Mouse (Mus musculus) testis, adult 2 months (tissue): ENCODE measurements around the gene Ctnnd2. TPM values are rescaled to one million over a fixed set of nuclear protein-coding genes. Genes with fewer than 3 reads are reported as not detected.

Experiments used
- H3K27ac ChIP-seq: fragments of 200-500 bp; 2 replicates; pipeline ENCODE4 v1.5.1; 2012; ENCODE audit warnings: low read depth, low read length; ENCODE audit not compliant: control insufficient read depth, insufficient read depth
- H3K27me3 ChIP-seq: fragments of 200-500 bp; 2 replicates; pipeline ENCODE4 v1.6.1; 2012; ENCODE audit warnings: mild to moderate bottlenecking, low read length, moderate library complexity; ENCODE audit not compliant: control insufficient read depth, insufficient read depth
- H3K36me3 ChIP-seq: fragments of 200-500 bp; 2 replicates; pipeline ENCODE4 v1.6.1; 2012; ENCODE audit warnings: mild to moderate bottlenecking, low read length; ENCODE audit not compliant: control insufficient read depth, insufficient read depth
- H3K4me1 ChIP-seq: fragments of 200-500 bp; 2 replicates; pipeline ENCODE4 v1.6.1; 2012; ENCODE audit warnings: low read length; ENCODE audit not compliant: control insufficient read depth, insufficient read depth
- H3K4me3 ChIP-seq: fragments of 200-500 bp; 2 replicates; pipeline ENCODE4 v1.5.1; 2012; ENCODE audit warnings: low read depth, mild to moderate bottlenecking, low read length, moderate library complexity, mixed read lengths; ENCODE audit not compliant: control insufficient read depth
- CTCF ChIP-seq: fragments of 200-500 bp; IDR thresholded peaks from 2 replicates; pipeline ENCODE4 v1.5.1; 2012; ENCODE audit warnings: low read depth, mild to moderate bottlenecking, inconsistent platforms, low read length, moderate library complexity; ENCODE audit not compliant: control insufficient read depth, insufficient read depth, insufficient replicate concordance
- POLR2A ChIP-seq: fragments of 200-500 bp; IDR thresholded peaks from 2 replicates; pipeline ENCODE4 v1.6.1; 2012; ENCODE audit warnings: low read depth, mild to moderate bottlenecking, inconsistent platforms, low read length, moderate library complexity; ENCODE audit not compliant: control insufficient read depth
- polyA plus RNA-seq: library from polyadenylated mRNA; depleted of rRNA; stranded (reverse); fragments of >200 nt; gene quantifications from 2 replicates; pipeline ENCODE4 v1.2.3, GENCODE M21; 2012

The Ctnnd2 gene
- polyA plus RNA-seq, 1 experiment = 3.8 TPM

DNA sequence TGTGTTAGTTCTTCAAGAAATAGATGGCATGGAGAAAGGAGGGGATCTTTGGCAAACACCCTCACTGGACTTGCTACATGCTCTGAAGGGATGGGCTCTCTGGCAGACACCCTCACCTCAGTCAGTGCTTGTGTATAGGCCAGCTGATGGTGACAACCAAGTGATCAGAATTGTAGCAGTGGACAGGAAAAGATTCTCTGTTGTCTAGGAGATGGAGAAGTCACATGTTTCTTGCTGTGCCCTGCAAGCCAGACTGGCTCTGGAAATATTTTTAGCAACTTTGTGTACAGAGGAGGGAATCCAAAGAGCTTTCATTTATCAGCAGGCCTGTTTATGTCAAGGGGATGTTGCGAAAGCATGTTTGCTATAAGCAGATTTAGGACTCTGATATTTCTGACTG lies 27.4 kb downstream of the Ctnnd2 start:
- no peaks in the 10 kb centered on the region for H3K4me1 ChIP-seq
- no peaks in the 10 kb centered on the region for H3K27me3 ChIP-seq
- H3K4me3 ChIP-seq = no peak overlapping the region
- H3K36me3 ChIP-seq = no peaks in the 10 kb centered on the region
- TF ChIP-seq CTCF (no peak), POLR2A (no peak)
- no peak overlapping the region for H3K27ac ChIP-seq

DNA sequence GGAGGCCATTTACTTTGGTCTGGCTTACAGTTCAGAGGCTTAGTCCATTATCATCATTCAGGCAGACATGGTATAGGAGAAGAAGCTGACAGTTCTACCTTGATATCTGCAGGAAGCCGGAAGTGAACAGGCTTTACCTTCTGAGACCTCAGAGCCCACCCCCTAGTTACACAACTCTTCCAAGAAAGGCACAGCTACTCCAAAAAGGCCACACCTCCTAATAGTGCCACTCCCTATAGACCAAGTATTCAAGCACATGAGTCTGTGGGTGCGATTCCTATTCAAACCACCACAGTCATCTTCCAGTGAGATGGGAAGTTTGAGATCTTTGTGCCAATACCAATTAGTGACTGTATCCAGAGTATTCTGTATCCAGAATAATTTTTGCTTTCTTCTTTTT lies 28.8 kb downstream of the Ctnnd2 start:
- H3K4me1 ChIP-seq = no peaks in the 10 kb centered on the region
- TF ChIP-seq CTCF (no peak), POLR2A (no peak)
- H3K36me3 ChIP-seq = no peaks in the 10 kb centered on the region
- H3K4me3 ChIP-seq = no peak overlapping the region
- no peaks in the 10 kb centered on the region for H3K27me3 ChIP-seq
- H3K27ac ChIP-seq = no peak overlapping the region

DNA sequence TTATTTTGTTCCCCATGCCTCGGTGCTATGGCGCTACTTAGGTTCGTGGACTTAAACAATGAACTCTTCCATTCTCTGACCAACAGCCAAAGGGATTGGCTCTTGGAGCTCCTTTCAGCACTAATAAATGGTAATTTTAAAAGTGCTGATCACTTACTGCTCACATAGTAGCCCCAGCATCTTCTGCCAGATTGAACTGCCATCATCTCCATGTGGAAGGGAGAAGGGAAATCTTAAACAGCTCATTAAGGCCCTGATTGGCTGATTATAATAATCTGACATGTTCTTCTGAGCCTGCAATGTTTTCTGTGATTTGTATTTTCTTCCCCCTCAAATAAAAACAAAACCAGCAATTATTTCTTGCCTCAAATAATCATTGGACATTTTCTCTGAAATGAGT lies 29.2 kb downstream of the Ctnnd2 start:
- no peaks in the 10 kb centered on the region for H3K36me3 ChIP-seq
- no peaks in the 10 kb centered on the region for H3K4me1 ChIP-seq
- H3K27ac ChIP-seq = no peak overlapping the region
- H3K4me3 ChIP-seq = no peak overlapping the region
- no peak for TF ChIP-seq POLR2A
- no peak for TF ChIP-seq CTCF
- no peaks in the 10 kb centered on the region for H3K27me3 ChIP-seq

DNA sequence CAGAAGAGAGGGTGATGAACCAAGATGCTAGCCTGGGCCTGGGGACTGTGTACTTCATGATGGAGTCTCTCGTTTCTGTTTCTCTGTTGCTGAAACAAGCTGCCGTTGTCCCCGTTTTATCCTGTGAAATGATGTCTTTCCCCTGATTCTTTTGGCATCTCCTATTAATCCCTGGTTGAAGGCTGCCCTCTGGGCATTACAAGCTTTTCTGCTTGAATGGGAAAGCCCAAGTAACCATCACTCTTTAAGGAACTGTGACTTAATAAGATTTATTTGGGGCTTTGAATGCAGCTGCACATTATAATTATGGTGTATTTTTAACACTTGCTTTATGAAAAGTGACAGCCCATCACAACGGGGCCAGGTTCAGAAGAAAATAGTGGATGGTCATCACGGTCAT lies 40.4 kb downstream of the Ctnnd2 start:
- H3K4me3 ChIP-seq = no peak overlapping the region
- TF ChIP-seq POLR2A (no peak), CTCF (no peak)

DNA sequence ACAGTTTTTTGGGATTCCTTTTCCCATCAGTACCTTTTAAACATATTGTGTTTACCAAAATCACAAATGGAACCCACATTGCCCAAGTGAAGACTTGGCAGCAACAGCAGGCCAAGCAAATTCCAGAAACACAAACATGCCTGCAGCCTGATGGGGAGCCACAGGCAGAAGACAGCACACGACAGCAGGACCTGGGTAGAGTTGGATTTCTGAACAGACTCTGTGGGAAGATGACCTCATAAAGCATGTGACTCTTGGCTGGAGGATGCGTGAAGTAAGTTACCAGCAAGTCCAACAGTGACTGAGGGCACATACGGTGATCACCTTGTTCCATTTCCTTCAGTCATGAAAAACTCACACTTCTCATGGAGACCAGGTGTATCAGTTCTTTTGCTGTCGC lies 43.5 kb downstream of the Ctnnd2 start:
- no peak overlapping the region for H3K27ac ChIP-seq
- H3K36me3 ChIP-seq = no peaks in the 10 kb centered on the region
- H3K4me1 ChIP-seq = no peaks in the 10 kb centered on the region
- no peaks in the 10 kb centered on the region for H3K27me3 ChIP-seq
- TF ChIP-seq CTCF = no peak
- H3K4me3 ChIP-seq = no peak overlapping the region

More for the DNA sequence above, 40.4 kb downstream of the Ctnnd2 start:
- no peaks in the 10 kb centered on the region for H3K27me3 ChIP-seq
- H3K4me1 ChIP-seq = no peaks in the 10 kb centered on the region
- no peaks in the 10 kb centered on the region for H3K36me3 ChIP-seq
- no peak overlapping the region for H3K27ac ChIP-seq

DNA sequence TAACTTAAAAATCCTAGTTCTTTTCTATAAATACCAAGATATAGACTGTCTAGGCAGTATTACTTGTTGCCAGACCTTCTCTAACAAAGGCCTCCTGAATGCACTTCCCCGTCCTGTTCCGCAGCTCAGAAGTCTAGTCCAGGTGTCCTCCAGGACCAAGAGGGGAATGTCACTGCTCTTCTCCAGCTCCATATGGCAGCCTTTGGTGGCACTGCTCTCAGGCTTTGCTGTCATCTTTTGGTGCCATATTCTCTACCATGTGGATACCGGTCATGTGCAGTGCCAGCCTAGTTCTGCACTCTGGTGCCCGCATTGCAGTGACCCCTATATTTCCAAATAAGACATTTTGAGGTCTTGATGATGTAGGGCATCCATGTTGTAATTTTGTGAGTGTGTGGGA lies 56.7 kb downstream of the Ctnnd2 start:
- H3K4me1 ChIP-seq = no peaks in the 10 kb centered on the region
- no peak overlapping the region for H3K4me3 ChIP-seq
- no peaks in the 10 kb centered on the region for H3K36me3 ChIP-seq
- no peak overlapping the region for H3K27ac ChIP-seq
- no peaks in the 10 kb centered on the region for H3K27me3 ChIP-seq
- TF ChIP-seq POLR2A (no peak), CTCF (no peak)

DNA sequence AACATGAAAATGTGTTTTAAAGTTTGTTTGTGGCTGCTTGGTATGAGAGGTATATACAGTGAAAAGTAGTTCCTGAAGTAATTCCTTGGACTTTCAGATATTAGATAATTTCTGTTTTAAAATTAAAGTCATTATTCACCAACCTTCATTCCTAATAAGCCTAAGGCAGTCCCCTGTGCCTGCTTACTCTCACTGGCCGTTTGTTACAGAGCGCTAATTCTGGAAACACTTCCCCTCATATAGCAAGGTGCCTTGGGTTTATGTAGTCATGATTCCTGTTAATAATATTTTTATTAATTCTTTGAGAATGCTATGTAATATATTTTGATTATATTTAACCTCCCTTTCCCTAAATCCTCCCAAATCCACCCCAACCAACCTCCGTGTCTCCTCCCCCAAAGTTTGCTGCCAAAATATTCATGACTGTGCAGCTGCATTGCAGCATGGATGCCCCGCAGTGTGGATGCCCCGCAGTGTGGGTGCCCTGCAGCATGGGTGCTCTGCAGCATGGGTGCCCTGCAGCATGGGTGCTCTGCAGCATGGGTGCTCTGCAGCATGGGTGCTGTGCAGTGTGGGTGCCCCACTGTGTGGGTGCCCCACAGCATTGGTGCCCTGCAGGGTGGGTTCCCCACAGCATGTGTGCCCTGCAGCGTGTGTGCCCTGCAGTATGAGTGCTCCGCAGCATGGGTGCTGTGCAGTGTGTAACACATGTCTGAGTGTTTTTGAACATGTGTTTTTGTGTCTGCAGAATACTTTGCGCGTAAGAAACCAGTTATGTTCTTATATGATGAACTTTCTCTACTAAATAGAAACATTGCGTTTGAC lies 63.0 kb downstream of the Ctnnd2 start:
- TF ChIP-seq CTCF = no peak
- TF ChIP-seq POLR2A = no peak
- no peaks in the 10 kb centered on the region for H3K4me1 ChIP-seq
- H3K4me3 ChIP-seq = no peak overlapping the region
- no peak overlapping the region for H3K27ac ChIP-seq
- H3K36me3 ChIP-seq = no peaks in the 10 kb centered on the region
- no peaks in the 10 kb centered on the region for H3K27me3 ChIP-seq
